Mouse (Mus musculus): Measurements from ENCODE around the gene Col5a1.

Col5a1 gene

DNA sequence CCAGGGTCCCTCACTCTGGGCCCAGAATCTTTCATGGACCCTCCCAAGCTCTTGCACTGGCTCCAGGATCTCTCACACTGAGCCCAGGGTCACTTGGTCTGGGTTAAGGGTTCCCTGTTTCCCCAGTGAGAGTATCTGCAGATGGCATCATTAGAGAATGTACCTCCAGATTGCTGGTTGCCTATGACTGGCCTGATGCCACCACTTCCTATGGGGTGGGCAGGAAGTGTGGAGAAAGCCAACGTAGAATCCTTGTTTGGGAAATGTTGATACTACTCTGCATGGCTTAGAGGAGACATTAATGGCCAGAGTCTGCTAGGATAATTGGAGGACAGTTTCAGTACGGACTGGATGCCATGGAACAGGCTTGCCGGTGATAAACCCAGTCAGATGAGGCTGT is 76.2 kb downstream of the Col5a1 start:
- DNase-seq (ENCODE audit: low spot score in 2 of 2): no peak

- peak in 1 of 2 experiments; percentile 22 for DNase-seq (ENCODE audit: low spot score in 2 of 2)
Measured at GRCm38 (mm10) chr2:27969158-27969557, 82.9 kb downstream of the Col5a1 start.

GRCm38 (mm10) chr2:27973840-27974239 is 87.6 kb downstream of the Col5a1 start:
- DNase-seq (ENCODE audit: low spot score in 2 of 2): peak; percentile 20 to 45

DNA sequence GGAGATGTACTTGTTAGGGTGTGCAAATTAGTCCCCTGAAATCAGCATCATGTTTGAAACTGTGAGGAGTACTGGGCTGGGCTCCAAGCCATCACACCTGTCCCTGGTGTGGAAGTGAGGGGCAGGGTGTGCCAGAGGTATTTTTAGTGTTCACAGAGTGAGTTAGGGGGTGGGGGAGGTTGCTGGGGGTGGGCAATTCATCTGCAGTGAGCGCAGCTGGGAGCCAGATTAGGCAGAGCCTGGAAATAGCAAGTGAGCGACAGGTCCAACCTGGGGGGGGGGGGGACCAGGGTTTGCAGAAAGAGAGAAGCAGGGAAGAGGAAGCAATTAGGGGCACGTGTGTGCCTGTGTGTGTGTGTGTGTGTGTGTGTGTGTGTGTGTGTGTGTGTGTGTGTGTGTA is 89.6 kb downstream of the Col5a1 start:
- peak in 1 of 2 experiments; percentile 19 for DNase-seq (ENCODE audit: low spot score in 2 of 2)

DNA sequence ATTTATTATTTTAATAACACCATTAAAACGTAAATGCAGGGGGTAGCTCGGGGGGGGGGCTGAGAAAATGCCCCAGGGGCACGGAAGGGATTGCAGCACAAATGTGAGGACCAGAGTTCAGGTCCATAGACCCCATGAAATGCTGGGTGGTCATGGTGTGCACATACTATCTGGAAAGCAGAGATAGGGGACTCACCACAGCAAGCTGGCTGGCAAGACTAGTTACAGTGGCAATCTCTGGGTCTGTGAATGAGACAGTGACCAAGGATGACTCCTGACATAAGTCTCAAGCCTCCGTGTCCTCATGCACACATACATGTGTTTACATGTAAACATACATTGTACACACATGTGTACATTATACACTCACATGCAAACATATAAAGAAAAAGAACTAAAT is 90.3 kb downstream of the Col5a1 start:
- DNase-seq (ENCODE audit: low spot score in 2 of 2): no peak

DNA sequence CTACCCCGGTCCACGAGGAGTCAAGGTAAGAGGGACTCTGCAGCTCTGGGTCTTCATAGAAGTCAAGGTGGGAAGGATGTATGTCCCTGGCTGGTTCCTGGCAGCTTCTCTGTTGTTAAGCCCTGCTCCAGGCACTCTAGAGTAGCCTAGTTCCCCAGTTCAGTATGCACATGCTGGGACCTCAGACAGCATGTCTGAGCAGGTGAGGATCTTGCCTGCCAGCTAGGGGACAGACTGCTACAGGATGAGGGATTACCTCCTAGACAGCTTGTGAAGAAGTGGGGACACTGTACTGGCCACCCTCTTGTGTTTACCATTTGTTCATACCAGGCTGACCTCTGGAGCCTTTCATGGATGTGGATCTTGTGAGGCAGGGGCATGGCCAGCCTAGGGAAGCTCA is 94.8 kb downstream of the Col5a1 start:
- no peak for DNase-seq (ENCODE audit: low spot score in 2 of 2)

DNA sequence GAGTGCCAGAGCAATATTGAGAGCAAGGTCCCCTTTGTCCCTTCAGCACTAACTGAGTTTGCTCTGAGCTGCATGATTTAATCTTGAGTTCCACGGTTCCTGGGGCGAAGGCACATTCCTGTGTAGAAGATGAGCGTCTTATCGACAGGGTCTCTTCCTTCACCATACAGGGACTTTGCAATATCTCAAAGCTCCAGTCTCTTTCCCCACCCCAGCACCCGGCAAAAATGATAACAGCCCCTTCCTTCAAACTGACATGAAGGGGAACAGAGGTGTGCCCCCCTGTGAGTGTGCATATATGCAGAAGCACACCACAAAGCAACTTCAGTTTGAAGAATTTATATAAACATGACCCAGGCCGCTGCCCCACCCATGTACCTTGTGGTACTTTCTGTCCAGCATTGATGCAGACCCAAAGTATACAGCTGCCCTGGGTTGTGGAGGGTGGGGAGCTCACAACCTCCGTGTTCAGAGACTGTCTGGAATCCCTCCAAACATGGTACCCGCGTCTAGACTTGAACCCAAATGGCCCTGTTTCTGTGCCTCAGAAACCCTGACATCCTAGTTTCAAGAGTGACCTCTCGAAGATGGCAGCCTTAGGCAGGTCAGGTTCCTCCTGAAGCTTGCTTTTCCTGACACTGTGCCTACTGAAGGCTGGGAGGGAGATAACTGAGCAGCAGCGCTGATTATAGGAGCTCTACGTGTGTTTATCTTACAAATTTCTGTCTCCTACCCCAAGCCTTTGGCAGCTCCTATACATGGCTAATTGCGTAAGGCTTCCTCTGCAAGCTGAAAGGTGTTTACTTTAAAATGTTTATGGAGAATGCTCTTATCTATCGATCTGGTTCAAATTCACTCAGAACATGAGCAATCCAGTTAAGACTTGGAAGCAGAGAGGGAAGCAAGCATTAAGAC is 95.7 kb downstream of the Col5a1 start:
- DNase-seq (ENCODE audit: low spot score in 2 of 2): no peak

- DNase-seq (ENCODE audit: low spot score in 2 of 2): no peak
Measured at GRCm38 (mm10) chr2:27983093-27983492, 96.9 kb downstream of the Col5a1 start.

DNA sequence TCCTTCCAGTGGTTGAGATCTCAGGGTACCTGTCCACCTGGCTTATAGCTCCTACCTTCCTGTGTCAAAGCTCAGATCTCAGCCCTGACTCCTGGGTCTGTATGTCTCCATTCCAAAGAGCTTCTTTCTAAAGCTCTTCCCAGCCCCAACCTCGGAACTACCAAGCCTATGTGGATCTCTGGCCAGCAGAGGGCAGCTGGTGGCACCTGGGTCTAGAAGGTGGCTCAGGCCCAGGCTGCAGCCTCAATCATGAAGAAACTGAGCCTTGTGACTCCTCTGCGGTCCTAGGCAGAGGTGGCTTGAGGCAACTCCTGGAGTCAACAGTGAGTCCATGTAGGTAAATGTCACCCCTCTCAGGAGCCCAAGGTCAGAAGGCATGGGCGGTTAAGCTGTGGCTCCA is 97.7 kb downstream of the Col5a1 start:
- DNase-seq (ENCODE audit: low spot score in 2 of 2): peak in 1 of 2 experiments; percentile 14

- no peak for DNase-seq (ENCODE audit: low spot score in 2 of 2)
Measured at GRCm38 (mm10) chr2:27986751-27987150, 100.5 kb downstream of the Col5a1 start.

- no peak for DNase-seq (ENCODE audit: low spot score in 2 of 2)
Measured at GRCm38 (mm10) chr2:27990430-27991211, 104.4 kb downstream of the Col5a1 start.

- no peak for DNase-seq (ENCODE audit: low spot score in 2 of 2)
Measured at GRCm38 (mm10) chr2:27993416-27993815, 107.2 kb downstream of the Col5a1 start.

- no peak for DNase-seq (ENCODE audit: low spot score in 2 of 2)
Measured at GRCm38 (mm10) chr2:27999996-28000583, 113.9 kb downstream of the Col5a1 start.

DNA sequence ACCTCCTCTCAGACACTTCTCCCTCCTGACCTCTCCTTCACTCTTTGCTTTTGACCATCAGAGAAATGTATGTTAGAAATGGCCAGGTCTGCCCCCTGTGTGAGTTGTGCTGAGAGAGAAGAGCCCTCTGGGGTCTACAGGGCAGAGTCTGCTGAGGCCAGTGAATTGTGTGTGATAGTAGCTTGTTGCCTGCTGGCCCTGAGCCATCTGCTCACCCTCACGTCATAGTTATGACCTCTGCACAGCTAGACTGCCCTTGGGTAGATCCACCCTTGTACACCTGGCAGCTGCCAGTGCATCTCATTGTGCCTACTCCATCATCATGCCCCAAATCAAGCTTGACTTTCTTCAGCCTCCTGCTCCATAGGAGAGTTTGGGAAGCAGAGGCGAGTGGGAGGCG is 114.4 kb downstream of the Col5a1 start:
- DNase-seq (ENCODE audit: low spot score in 2 of 2): no peak

DNA sequence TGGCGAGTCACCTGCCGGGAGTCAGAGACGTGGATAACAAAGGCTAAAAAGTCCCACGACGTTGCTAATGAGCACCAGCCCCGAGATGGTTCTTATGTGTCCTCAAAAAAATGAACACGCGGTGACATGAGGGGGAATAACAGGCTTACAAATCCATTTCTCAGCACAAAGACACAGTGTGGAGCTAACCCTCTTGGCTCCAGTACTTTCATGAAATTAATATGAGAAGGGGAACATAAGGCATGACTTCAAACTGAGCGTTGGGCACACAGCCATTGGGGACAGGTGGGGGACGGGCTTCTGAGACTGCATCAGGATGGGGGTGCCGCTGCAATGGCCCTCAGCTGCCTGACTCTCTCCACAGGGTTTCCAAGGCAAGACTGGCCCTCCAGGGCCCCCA is 115.0 kb downstream of the Col5a1 start:
- DNase-seq (ENCODE audit: low spot score in 2 of 2): no peak

DNA sequence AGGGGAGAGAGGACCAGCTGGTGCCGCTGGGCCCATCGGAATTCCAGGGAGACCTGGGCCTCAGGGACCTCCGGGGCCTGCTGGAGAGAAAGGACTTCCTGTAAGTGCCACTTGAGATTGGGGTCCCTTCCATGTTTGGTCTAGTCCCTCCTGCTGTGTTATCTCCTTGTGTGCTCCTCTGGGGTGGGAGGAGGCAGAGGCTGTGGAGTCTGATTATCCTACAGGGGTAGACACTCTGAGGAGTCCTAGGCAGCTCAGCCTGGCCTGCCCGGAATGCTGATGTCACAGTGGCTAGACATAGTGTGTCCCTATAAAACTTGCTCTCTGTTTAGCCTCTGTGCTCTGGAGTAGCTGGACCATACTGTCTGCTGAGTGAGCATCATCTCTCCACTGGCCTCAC is 119.0 kb downstream of the Col5a1 start:
- DNase-seq (ENCODE audit: low spot score in 2 of 2): no peak

GRCm38 (mm10) chr2:28008261-28008660 is 122.0 kb downstream of the Col5a1 start:
- no peak for DNase-seq (ENCODE audit: low spot score in 2 of 2)

DNA sequence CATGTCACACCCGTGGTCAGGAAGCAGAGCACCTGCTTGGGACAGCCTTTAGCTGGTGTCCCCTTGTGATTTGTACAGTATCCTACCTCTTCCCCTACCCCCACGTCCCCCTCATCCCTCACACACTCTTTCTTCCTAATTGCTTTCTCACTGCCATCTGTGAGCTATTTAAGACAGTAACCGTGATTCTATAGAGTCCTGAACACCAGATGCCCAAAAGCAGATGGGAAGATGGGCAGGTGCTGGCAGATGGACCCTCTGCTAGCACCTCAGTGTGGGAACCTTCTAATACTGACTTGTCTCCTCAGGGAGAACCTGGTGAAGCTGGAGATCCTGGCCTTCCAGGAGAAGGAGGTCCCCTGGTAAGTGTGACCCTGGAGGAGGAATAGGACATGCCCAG is 126.1 kb downstream of the Col5a1 start:
- DNase-seq (ENCODE audit: low spot score in 2 of 2): no peak

GRCm38 (mm10) chr2:28014778-28015177 is 128.6 kb downstream of the Col5a1 start:
- no peak for DNase-seq (ENCODE audit: low spot score in 2 of 2)

DNA sequence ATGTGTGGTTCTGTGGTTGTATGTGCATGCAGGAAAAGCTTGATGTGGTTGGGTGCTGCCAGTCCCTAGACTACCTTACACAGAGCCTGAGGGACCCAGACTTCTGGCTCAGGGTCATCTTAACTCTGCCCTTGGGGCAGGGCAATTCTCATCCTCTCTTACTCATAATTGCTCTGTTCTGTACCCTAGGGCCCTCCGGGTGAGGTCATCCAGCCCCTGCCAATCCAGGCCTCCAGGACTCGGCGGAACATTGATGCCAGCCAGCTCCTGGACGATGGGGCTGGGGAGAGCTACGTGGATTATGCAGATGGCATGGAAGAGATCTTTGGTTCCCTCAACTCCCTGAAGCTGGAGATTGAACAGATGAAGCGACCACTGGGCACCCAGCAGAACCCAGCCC is 138.2 kb downstream of the Col5a1 start:
- DNase-seq (ENCODE audit: low spot score in 2 of 2): no peak

GRCm38 (mm10) chr2:28025776-28026175 is 139.6 kb downstream of the Col5a1 start:
- DNase-seq (ENCODE audit: low spot score in 2 of 2): no peak

- DNase-seq (ENCODE audit: low spot score in 2 of 2): no peak
Measured at GRCm38 (mm10) chr2:28031860-28032259, 145.6 kb downstream of the Col5a1 start.

All from frontal cortex, postnatal 14 days (tissue).